Mouse (Mus musculus): ENCODE results near the gene Sgf29. TPM values are rescaled to one million over a fixed set of nuclear protein-coding genes. Genes with fewer than 3 reads are reported as not detected.

Gene Sgf29
- polyA plus RNA-seq (2015; fragmentation: Nextera tagmentation; extraction: Ambion mirVana), result 22.7 and 22.8 TPM in 2 replicates

DNA sequence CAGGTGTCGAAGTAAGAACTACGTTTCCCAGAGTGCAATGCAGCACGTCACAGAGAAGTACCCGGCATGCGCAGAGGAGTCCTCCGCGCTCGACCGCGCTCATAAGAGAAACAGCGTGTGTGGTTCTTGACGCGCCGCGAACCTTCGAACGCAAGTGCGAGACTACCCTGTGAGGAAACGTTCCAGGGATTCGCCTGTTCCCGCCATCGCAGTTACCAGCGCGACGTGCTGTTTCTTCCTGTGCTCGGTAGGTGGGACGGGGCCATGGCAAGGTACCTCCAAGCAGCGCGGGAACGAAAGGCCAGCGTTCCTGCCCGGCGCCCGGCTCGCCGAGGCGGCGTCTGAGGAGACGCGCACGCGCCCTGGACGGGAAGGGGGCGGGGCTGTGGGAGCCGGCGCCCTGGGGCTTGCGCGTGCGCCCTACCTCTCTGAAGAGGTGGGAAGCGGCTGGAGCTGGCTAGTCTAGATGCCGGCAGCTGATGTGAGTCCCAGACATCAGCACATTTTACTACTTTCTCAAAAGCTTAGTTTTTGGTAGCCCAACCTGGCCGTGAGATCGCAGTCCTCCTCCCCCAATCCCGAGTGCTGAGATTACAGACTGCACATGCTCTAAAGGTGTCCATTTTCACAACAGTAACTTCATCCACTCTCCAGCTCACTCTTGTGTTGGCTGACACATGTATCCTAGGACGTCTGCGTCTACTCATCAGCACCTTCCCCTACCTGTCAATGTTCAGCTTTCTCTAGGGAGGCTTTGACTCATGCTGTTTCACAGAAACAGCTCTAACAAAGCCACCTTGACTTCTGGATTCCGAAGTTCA, at the start of gene Sgf29:
Sgf29 (plus strand) TSS at position 79 of the 821 bp plus-strand sequence.
- no peaks in the 10 kb centered on the region for H3K9me3 ChIP-seq (ENCODE audit: low read length)
- ATAC-seq (peak; percentile 97), DNase-seq (peak; percentile 93)
- H3K4me1 ChIP-seq (ENCODE audit: insufficient read depth), result peaks cover 19% of the 10 kb centered on the region
- H3K27ac ChIP-seq (ENCODE audit: low read depth), result peak within 1 kb of the TSS; percentile 96
- H3K4me3 ChIP-seq (ENCODE audit: low read depth, low read length), result peak within 1 kb of the TSS; percentile 60
- H3K4me2 ChIP-seq (ENCODE audit: low read depth, low read length), result peak within 1 kb of the TSS; percentile 83
- no peak for TF ChIP-seq CTCF (IDR thresholded peaks at IDR 0.05; ENCODE audit: low read depth)
- TF ChIP-seq EP300 (IDR thresholded peaks at IDR 0.05; ENCODE audit: low read depth), result no peak
- no peaks in the 10 kb centered on the region for H3K36me3 ChIP-seq (replicated peaks; ENCODE audit: insufficient read depth, low read length)
- H3K9ac ChIP-seq (replicated peaks), result peak within 1 kb of the TSS; percentile 69
- WGBS (ENCODE audit: insufficient replicate concordance), result 1% methylated on average over 54 of the region's 57 CpGs
- H3K27me3 ChIP-seq (ENCODE audit: insufficient read depth, low read length), result no peaks in the 10 kb centered on the region

DNA sequence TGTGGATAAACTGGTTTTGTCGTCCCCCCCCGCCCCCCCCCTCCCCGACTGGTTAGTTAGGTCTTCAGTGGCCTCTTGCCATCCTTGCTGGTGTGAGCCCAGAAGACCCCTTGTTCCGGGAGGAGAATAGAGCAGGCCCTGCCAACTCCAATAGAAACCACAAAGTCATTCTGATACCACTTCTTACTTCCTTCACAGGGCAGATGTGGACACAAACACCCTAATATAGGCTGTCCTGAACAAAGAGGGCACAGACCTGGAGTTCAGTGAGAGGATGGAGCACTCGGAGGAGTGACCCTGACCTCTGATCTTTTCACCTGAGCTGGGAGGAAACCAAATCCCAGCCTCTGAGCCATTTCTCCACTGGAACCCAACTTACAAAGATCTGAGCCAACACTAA, 47.2 kb upstream of the Sgf29 start:
- no peak overlapping the region for H3K4me2 ChIP-seq (ENCODE audit: low read depth, low read length)
- H3K4me3 ChIP-seq (ENCODE audit: low read depth, low read length), result no peak overlapping the region
- WGBS (ENCODE audit: insufficient replicate concordance), result 29% methylated on average over 5 of the region's 5 CpGs
- H3K36me3 ChIP-seq (replicated peaks; ENCODE audit: insufficient read depth, low read length), result no peaks in the 10 kb centered on the region
- no peak for TF ChIP-seq CTCF (IDR thresholded peaks at IDR 0.05; ENCODE audit: low read depth)
- TF ChIP-seq EP300 (IDR thresholded peaks at IDR 0.05; ENCODE audit: low read depth), result no peak
- no peak overlapping the region for H3K9ac ChIP-seq (replicated peaks)
- no peaks in the 10 kb centered on the region for H3K27me3 ChIP-seq (ENCODE audit: insufficient read depth, low read length)
- DNase-seq, result no peak
- ATAC-seq, result no peak
- H3K9me3 ChIP-seq (ENCODE audit: low read length), result no peaks in the 10 kb centered on the region
- peaks cover 12% of the 10 kb centered on the region for H3K4me1 ChIP-seq (ENCODE audit: insufficient read depth)
- no peak overlapping the region for H3K27ac ChIP-seq (ENCODE audit: low read depth)

DNA sequence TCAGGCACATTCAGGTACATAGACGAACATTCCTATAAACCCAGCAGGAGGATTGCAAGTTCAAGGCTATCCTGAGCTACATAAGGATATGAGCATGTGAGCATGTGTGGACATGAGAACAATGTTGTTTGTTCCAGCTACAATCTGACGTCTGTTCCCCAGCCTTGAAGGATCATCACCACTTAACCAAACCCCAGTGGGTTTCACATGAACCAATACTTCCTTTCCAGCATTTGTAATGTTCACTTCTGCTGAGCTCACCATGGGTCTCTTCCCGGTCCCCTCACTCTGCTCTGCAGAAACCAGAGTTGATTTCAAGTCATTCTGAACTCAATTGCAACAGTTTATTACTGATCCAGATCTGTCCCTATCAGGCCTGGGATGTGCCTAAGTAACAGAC, 46.5 kb upstream of the Sgf29 start:
- no peak for DNase-seq
- 39% methylated on average over 3 of the region's 3 CpGs for WGBS (ENCODE audit: insufficient replicate concordance)
- no peak for ATAC-seq
- no peak overlapping the region for H3K27ac ChIP-seq (ENCODE audit: low read depth)
- no peaks in the 10 kb centered on the region for H3K9me3 ChIP-seq (ENCODE audit: low read length)
- H3K27me3 ChIP-seq (ENCODE audit: insufficient read depth, low read length), result no peaks in the 10 kb centered on the region
- TF ChIP-seq EP300 (IDR thresholded peaks at IDR 0.05; ENCODE audit: low read depth) (no peak), CTCF (IDR thresholded peaks at IDR 0.05; ENCODE audit: low read depth) (no peak)
- H3K36me3 ChIP-seq (replicated peaks; ENCODE audit: insufficient read depth, low read length), result no peaks in the 10 kb centered on the region
- peaks cover 9% of the 10 kb centered on the region for H3K4me1 ChIP-seq (ENCODE audit: insufficient read depth)
- H3K4me2 ChIP-seq (ENCODE audit: low read depth, low read length), result no peak overlapping the region
- no peak overlapping the region for H3K4me3 ChIP-seq (ENCODE audit: low read depth, low read length)
- no peak overlapping the region for H3K9ac ChIP-seq (replicated peaks)

DNA sequence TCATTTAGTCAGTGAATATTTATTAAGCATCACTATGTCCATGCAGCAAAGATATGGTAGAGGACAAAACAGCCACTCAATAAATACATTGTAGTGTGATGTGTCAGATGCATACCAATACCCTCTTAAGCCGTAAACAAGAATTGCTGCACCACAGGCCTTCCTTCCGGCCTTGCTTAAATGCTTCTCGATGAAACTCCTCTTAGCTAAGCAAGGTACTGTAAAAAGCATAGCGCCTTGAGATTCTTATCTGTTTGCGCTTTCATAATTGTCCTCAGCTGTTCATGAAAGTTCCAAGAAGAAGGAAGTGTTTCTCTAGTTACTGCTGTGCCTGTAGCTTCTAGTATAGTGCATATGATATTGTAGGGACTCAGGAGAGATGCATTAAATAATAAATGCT, 42.5 kb upstream of the Sgf29 start:
- DNase-seq, result no peak

DNA sequence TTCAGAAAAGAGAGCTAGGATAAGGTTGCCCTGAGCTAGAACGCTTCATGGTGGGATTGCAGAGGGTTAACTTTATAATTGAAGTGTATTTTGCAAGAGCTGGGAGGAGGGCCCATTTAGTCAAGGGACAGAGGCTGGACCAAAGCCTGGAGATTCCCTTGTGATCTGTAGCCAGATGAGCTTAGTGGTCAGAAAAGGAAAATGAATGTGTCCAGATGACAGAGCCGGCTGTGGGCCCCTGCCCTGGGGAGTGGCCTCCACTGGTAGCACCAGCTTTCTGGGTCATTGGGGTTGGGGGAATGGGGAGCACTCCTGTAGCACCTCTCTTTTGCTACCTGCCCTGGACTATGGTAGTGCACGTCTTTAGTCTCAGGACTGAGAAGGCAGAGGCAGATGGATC, 42.0 kb upstream of the Sgf29 start:
- peak overlapping the region; percentile 49 for H3K27ac ChIP-seq (ENCODE audit: low read depth)
- H3K36me3 ChIP-seq (replicated peaks; ENCODE audit: insufficient read depth, low read length), result no peaks in the 10 kb centered on the region
- WGBS (ENCODE audit: insufficient replicate concordance), result 59% methylated on average over 3 of the region's 3 CpGs
- ATAC-seq, result no peak
- no peak overlapping the region for H3K4me3 ChIP-seq (ENCODE audit: low read depth, low read length)
- H3K9me3 ChIP-seq (ENCODE audit: low read length), result no peaks in the 10 kb centered on the region
- no peak overlapping the region for H3K4me2 ChIP-seq (ENCODE audit: low read depth, low read length)
- no peak overlapping the region for H3K9ac ChIP-seq (replicated peaks)
- no peaks in the 10 kb centered on the region for H3K4me1 ChIP-seq (ENCODE audit: insufficient read depth)
- no peak for DNase-seq
- no peaks in the 10 kb centered on the region for H3K27me3 ChIP-seq (ENCODE audit: insufficient read depth, low read length)
- TF ChIP-seq CTCF (IDR thresholded peaks at IDR 0.05; ENCODE audit: low read depth) (no peak), EP300 (IDR thresholded peaks at IDR 0.05; ENCODE audit: low read depth) (no peak)

More for the DNA sequence above, 42.5 kb upstream of the Sgf29 start:
- Histone ChIP-seq H3K4me3 (ENCODE audit: low read depth, low read length) (no peak overlapping the region), H3K9me3 (ENCODE audit: low read length) (no peaks in the 10 kb centered on the region), H3K27ac (ENCODE audit: low read depth) (peak overlapping the region; percentile 49), H3K27me3 (ENCODE audit: insufficient read depth, low read length) (no peaks in the 10 kb centered on the region), H3K9ac (replicated peaks) (no peak overlapping the region), H3K4me2 (ENCODE audit: low read depth, low read length) (no peak overlapping the region), H3K36me3 (replicated peaks; ENCODE audit: insufficient read depth, low read length) (no peaks in the 10 kb centered on the region), H3K4me1 (ENCODE audit: insufficient read depth) (no peaks in the 10 kb centered on the region)
- WGBS (ENCODE audit: insufficient replicate concordance), result 63% methylated on average over 5 of the region's 5 CpGs
- TF ChIP-seq CTCF (IDR thresholded peaks at IDR 0.05; ENCODE audit: low read depth), result no peak
- no peak for ATAC-seq

DNA sequence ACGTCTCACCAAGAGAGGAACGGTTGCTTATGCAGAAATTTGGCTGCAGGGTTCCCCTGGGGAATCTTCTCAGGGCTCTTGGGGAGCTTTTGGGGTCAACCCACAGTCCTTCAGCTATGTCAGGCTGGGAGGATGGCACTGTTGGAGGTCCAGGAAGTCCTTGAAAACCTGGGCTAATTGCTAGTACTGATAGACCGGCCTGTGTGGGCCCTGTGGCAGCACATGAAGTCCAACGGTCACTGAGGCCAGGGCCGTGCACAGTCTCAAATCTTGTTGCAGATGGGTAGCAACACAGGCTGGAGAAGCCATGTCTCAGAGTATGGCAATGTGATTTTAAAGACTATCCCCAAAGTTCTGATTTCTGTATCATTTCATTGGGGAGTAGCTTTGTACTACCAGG, 41.3 kb upstream of the Sgf29 start:
- no peak overlapping the region for H3K27ac ChIP-seq (ENCODE audit: low read depth)
- no peaks in the 10 kb centered on the region for H3K9me3 ChIP-seq (ENCODE audit: low read length)
- H3K4me3 ChIP-seq (ENCODE audit: low read depth, low read length), result no peak overlapping the region
- H3K27me3 ChIP-seq (ENCODE audit: insufficient read depth, low read length), result no peaks in the 10 kb centered on the region
- no peak for TF ChIP-seq CTCF (IDR thresholded peaks at IDR 0.05; ENCODE audit: low read depth)
- TF ChIP-seq EP300 (IDR thresholded peaks at IDR 0.05; ENCODE audit: low read depth), result no peak
- ATAC-seq (no peak), DNase-seq (no peak)
- no peaks in the 10 kb centered on the region for H3K4me1 ChIP-seq (ENCODE audit: insufficient read depth)
- H3K4me2 ChIP-seq (ENCODE audit: low read depth, low read length), result no peak overlapping the region
- no peaks in the 10 kb centered on the region for H3K36me3 ChIP-seq (replicated peaks; ENCODE audit: insufficient read depth, low read length)
- 63% methylated on average over 5 of the region's 5 CpGs for WGBS (ENCODE audit: insufficient replicate concordance)
- no peak overlapping the region for H3K9ac ChIP-seq (replicated peaks)

All from liver, postnatal 0 days (tissue).